Mouse (Mus musculus): Measurements from ENCODE around the gene Fhod1. TPM values are rescaled to one million over a fixed set of nuclear protein-coding genes. Genes with fewer than 3 reads are reported as not detected.

The Fhod1 gene
- polyA plus RNA-seq, 1 experiment from 2014 or later = 0.98 TPM

GRCm38 (mm10) chr8:105361751-105362702 is 14.3 kb upstream of the Fhod1 start:
- WGBS = 76% methylated on average over 12 of the region's 12 CpGs
- no peak overlapping the region for H3K27ac ChIP-seq

GRCm38 (mm10) chr8:105359646-105360045 is 11.9 kb upstream of the Fhod1 start:
- ATAC-seq (ENCODE audit: low FRiP score, low read depth) = no peak
- Histone ChIP-seq H3K9me3 (no peaks in the 10 kb centered on the region), H3K9ac (no peak overlapping the region), H3K4me3 (no peak overlapping the region), H3K4me2 (replicated peaks) (no peak overlapping the region), H3K4me1 (no peaks in the 10 kb centered on the region), H3K36me3 (0 out of 2 replicates have a peak, but pooled peaks cover 6% of the 10 kb centered on the region), H3K27me3 (replicated peaks) (no peaks in the 10 kb centered on the region), H3K27ac (no peak overlapping the region)
- 53% methylated on average over 4 of the region's 4 CpGs for WGBS

More at GRCm38 (mm10) chr8:105361751-105362702, 14.3 kb upstream of the Fhod1 start:
- no peak for ATAC-seq (ENCODE audit: low FRiP score, low read depth)
- Histone ChIP-seq H3K4me2 (replicated peaks) (no peak overlapping the region), H3K9ac (no peak overlapping the region), H3K4me1 (no peaks in the 10 kb centered on the region), H3K4me3 (no peak overlapping the region), H3K36me3 (no peaks in the 10 kb centered on the region; the same call in 1 of the 2 replicates), H3K27me3 (replicated peaks) (no peaks in the 10 kb centered on the region), H3K9me3 (no peaks in the 10 kb centered on the region)

- 0 out of 2 replicates have a peak, but pooled peaks cover 6% of the 10 kb centered on the region for H3K36me3 ChIP-seq
- no peak overlapping the region for H3K4me3 ChIP-seq
- no peaks in the 10 kb centered on the region for H3K4me1 ChIP-seq
- 75% methylated on average over 15 of the region's 15 CpGs for WGBS
- H3K27ac ChIP-seq = no peak overlapping the region
- H3K27me3 ChIP-seq (replicated peaks) = no peaks in the 10 kb centered on the region
- H3K9ac ChIP-seq = no peak overlapping the region
- H3K4me2 ChIP-seq (replicated peaks) = no peak overlapping the region
- ATAC-seq (ENCODE audit: low FRiP score, low read depth) = no peak
- no peaks in the 10 kb centered on the region for H3K9me3 ChIP-seq
Observed at GRCm38 (mm10) chr8:105359208-105359607, 11.5 kb upstream of the Fhod1 start.

- H3K4me2 ChIP-seq (replicated peaks) = no peak overlapping the region
- H3K9ac ChIP-seq = no peak overlapping the region
- H3K27ac ChIP-seq = no peak overlapping the region
- ATAC-seq (ENCODE audit: low FRiP score, low read depth) = no peak
- H3K4me1 ChIP-seq = no peaks in the 10 kb centered on the region
- no peak overlapping the region for H3K4me3 ChIP-seq
- 88% methylated on average over 14 of the region's 14 CpGs for WGBS
- no peaks in the 10 kb centered on the region for H3K27me3 ChIP-seq (replicated peaks)
- H3K36me3 ChIP-seq = 0 out of 2 replicates have a peak, but pooled peaks cover 6% of the 10 kb centered on the region
- H3K9me3 ChIP-seq = no peaks in the 10 kb centered on the region
Observed at GRCm38 (mm10) chr8:105356681-105357080, 8.9 kb upstream of the Fhod1 start.

- Histone ChIP-seq H3K4me2 (replicated peaks) (no peak overlapping the region), H3K27me3 (replicated peaks) (no peaks in the 10 kb centered on the region), H3K4me3 (no peak overlapping the region), H3K9me3 (no peaks in the 10 kb centered on the region), H3K27ac (no peak overlapping the region), H3K4me1 (peaks cover 3% of the 10 kb centered on the region; the same call in 1 of the 2 replicates), H3K36me3 (0 out of 2 replicates have a peak, but pooled peaks cover 6% of the 10 kb centered on the region), H3K9ac (no peak overlapping the region)
- WGBS = 67% methylated on average over 26 of the region's 26 CpGs
- ATAC-seq (ENCODE audit: low FRiP score, low read depth) = no peak
Observed at GRCm38 (mm10) chr8:105355179-105356024, 7.6 kb upstream of the Fhod1 start.

- WGBS = 81% methylated on average over 4 of the region's 4 CpGs
Observed at GRCm38 (mm10) chr8:105354549-105354948, 6.8 kb upstream of the Fhod1 start.

GRCm38 (mm10) chr8:105353583-105354135 is 5.9 kb upstream of the Fhod1 start:
- Histone ChIP-seq H3K4me3 (no peak overlapping the region), H3K27me3 (replicated peaks) (no peaks in the 10 kb centered on the region), H3K4me1 (peaks cover 16% of the 10 kb centered on the region), H3K27ac (no peak overlapping the region), H3K9ac (no peak overlapping the region), H3K4me2 (replicated peaks) (no peak overlapping the region), H3K36me3 (0 out of 2 replicates have a peak, but pooled peaks cover 6% of the 10 kb centered on the region), H3K9me3 (no peaks in the 10 kb centered on the region)
- ATAC-seq (ENCODE audit: low FRiP score, low read depth) = no peak
- 80% methylated on average over 8 of the region's 8 CpGs for WGBS

More at GRCm38 (mm10) chr8:105354549-105354948, 6.8 kb upstream of the Fhod1 start:
- ATAC-seq (ENCODE audit: low FRiP score, low read depth) = no peak
- Histone ChIP-seq H3K4me1 (peaks cover 11% of the 10 kb centered on the region), H3K9me3 (no peaks in the 10 kb centered on the region), H3K4me2 (replicated peaks) (no peak overlapping the region), H3K36me3 (0 out of 2 replicates have a peak, but pooled peaks cover 6% of the 10 kb centered on the region), H3K27ac (no peak overlapping the region), H3K27me3 (replicated peaks) (no peaks in the 10 kb centered on the region), H3K9ac (no peak overlapping the region), H3K4me3 (no peak overlapping the region)

- Histone ChIP-seq H3K4me2 (replicated peaks) (peak overlapping the region; percentile 98), H3K4me1 (peaks cover 34% of the 10 kb centered on the region), H3K9ac (no peak overlapping the region), H3K27ac (no peak overlapping the region), H3K4me3 (no peak overlapping the region), H3K27me3 (replicated peaks) (peaks cover 13% of the 10 kb centered on the region; the same call in 1 of the 2 replicates), H3K36me3 (no peaks in the 10 kb centered on the region), H3K9me3 (no peaks in the 10 kb centered on the region)
- ATAC-seq (ENCODE audit: low FRiP score, low read depth) = no peak
- 42% methylated on average over 7 of the region's 7 CpGs for WGBS
Observed at GRCm38 (mm10) chr8:105350186-105350585, 2.4 kb upstream of the Fhod1 start.

- no peaks in the 10 kb centered on the region for H3K9me3 ChIP-seq
- peaks cover 13% of the 10 kb centered on the region; the same call in 1 of the 2 replicates for H3K27me3 ChIP-seq (replicated peaks)
- peak overlapping the region; percentile 82 for H3K9ac ChIP-seq
- H3K4me1 ChIP-seq = peaks cover 35% of the 10 kb centered on the region
- H3K36me3 ChIP-seq = no peaks in the 10 kb centered on the region
- WGBS = under 1% methylated on average over 37 of the region's 48 CpGs
- H3K4me2 ChIP-seq (replicated peaks) = peak overlapping the region; percentile 98
- H3K27ac ChIP-seq = no peak overlapping the region
- peak overlapping the region; percentile 64 for H3K4me3 ChIP-seq
- ATAC-seq (ENCODE audit: low FRiP score, low read depth) = peak; percentile 35
Observed at GRCm38 (mm10) chr8:105349096-105349771, 1.5 kb upstream of the Fhod1 start.

- H3K27me3 ChIP-seq (replicated peaks) = peaks cover 13% of the 10 kb centered on the region; the same call in 1 of the 2 replicates
- under 1% methylated on average over 34 of the region's 34 CpGs for whole genome bisulfite sequencing
- ATAC-seq (ENCODE audit: low FRiP score, low read depth) = peak; percentile 15; the same call in 1 of the 2 replicates
- no peak within 1 kb of the TSS for H3K27ac ChIP-seq
- H3K9ac ChIP-seq = peak within 1 kb of the TSS; percentile 82
- H3K36me3 ChIP-seq = no peaks in the 10 kb centered on the region
- peaks cover 35% of the 10 kb centered on the region for H3K4me1 ChIP-seq
- peak within 1 kb of the TSS; percentile 64 for H3K4me3 ChIP-seq
- H3K9me3 ChIP-seq = no peaks in the 10 kb centered on the region
- peak within 1 kb of the TSS; percentile 98 for H3K4me2 ChIP-seq (replicated peaks)
Observed at GRCm38 (mm10) chr8:105348450-105349095, 820 bp upstream of the Fhod1 start, which contains the start of gene Slc9a5. TSS of gene Slc9a5 (plus strand) at chr8:105348843.

Measured in neural tube, embryonic 12.5 days (tissue).